Mouse (Mus musculus) macrophage (primary cell): Measurements from ENCODE around the gene Chrdl2. TPM values are rescaled to one million over a fixed set of nuclear protein-coding genes. Genes with fewer than 3 reads are reported as not detected.
A peak's percentile ranks its signal among the peaks of the same experiment; 100 is the strongest.
"Not testable (repeated sequence)": the region's sequence is repeated elsewhere in the genome, so short reads cannot be mapped to it uniquely, and the experiment has no call there.

Experiments used
- H3K27ac ChIP-seq: fragments of 350-480 bp; formaldehyde crosslinking; 2 replicates; pipeline ENCODE4 v1.9.0; 2021
- H3K36me3 ChIP-seq: fragments of 350-480 bp; formaldehyde crosslinking; 2 replicates; pipeline ENCODE4 v1.9.0; 2021; ENCODE audit errors: inconsistent target
- H3K4me3 ChIP-seq: fragments of 350-480 bp; formaldehyde crosslinking; 2 replicates; pipeline ENCODE4 v1.9.0; 2021; ENCODE audit errors: inconsistent target
- H3K79me2 ChIP-seq: fragments of 350-480 bp; formaldehyde crosslinking; 2 replicates; pipeline ENCODE4 v1.9.0; 2021; ENCODE audit errors: inconsistent target
- WGBS: methylation state at CpG from one replicate; pipeline ENCODE4 v1.1.7; 2026; ENCODE audit warnings: inconsistent platforms; ENCODE audit not compliant: missing documents; 5-methylcytosine and 5-hydroxymethylcytosine counted together
- polyA plus RNA-seq: library from polyadenylated mRNA; stranded (reverse); fragments of 250-400 nt; gene quantifications from 3 replicates; pipeline ENCODE4 v1.2.4, GENCODE M21; 2018; ENCODE audit warnings: inconsistent platforms

The Chrdl2 gene
- polyA plus RNA-seq, 1 experiment from 2014 or later, result not detected

GRCm38 (mm10) chr7:100036495-100036894 is 30.5 kb downstream of the Chrdl2 start:
- Histone ChIP-seq H3K79me2 (no peaks in the 10 kb centered on the region), H3K4me3 (no peak overlapping the region), H3K36me3 (no peaks in the 10 kb centered on the region), H3K27ac (no peak overlapping the region)
- 100% methylated on average over 3 of the region's 3 CpGs for WGBS

GRCm38 (mm10) chr7:100042120-100042519 is 36.1 kb downstream of the Chrdl2 start:
- H3K36me3 ChIP-seq, result no peaks in the 10 kb centered on the region
- H3K27ac ChIP-seq, result no peak overlapping the region
- WGBS, result 40% methylated on average over 31 of the region's 31 CpGs
- H3K4me3 ChIP-seq, result no peak overlapping the region
- no peaks in the 10 kb centered on the region for H3K79me2 ChIP-seq

- Histone ChIP-seq H3K27ac (no peak overlapping the region), H3K36me3 (no peaks in the 10 kb centered on the region), H3K4me3 (no peak overlapping the region), H3K79me2 (no peaks in the 10 kb centered on the region)
- 92% methylated on average over 5 of the region's 5 CpGs for WGBS
Observed at GRCm38 (mm10) chr7:100043096-100043495, 37.1 kb downstream of the Chrdl2 start.

- Histone ChIP-seq H3K79me2 (no peaks in the 10 kb centered on the region), H3K36me3 (no peaks in the 10 kb centered on the region), H3K4me3 (no peak overlapping the region), H3K27ac (no peak overlapping the region)
- 72% methylated on average over 4 of the region's 4 CpGs for WGBS
Observed at GRCm38 (mm10) chr7:100043605-100044031, 37.6 kb downstream of the Chrdl2 start.

- no peak overlapping the region for H3K4me3 ChIP-seq
- 90% methylated on average over 2 of the region's 2 CpGs for WGBS
- no peak overlapping the region for H3K27ac ChIP-seq
- H3K79me2 ChIP-seq, result no peaks in the 10 kb centered on the region
- no peaks in the 10 kb centered on the region for H3K36me3 ChIP-seq
Observed at GRCm38 (mm10) chr7:100046486-100046885, 40.5 kb downstream of the Chrdl2 start.

- H3K4me3 ChIP-seq, result no peak overlapping the region
- no peaks in the 10 kb centered on the region for H3K36me3 ChIP-seq
- no peak overlapping the region for H3K27ac ChIP-seq
- whole genome bisulfite sequencing, result 79% methylated on average over 4 of the region's 4 CpGs
- H3K79me2 ChIP-seq, result no peaks in the 10 kb centered on the region
Observed at GRCm38 (mm10) chr7:100051904-100052303, 45.9 kb downstream of the Chrdl2 start.

- H3K27ac ChIP-seq, H3K4me3 ChIP-seq, H3K36me3 ChIP-seq, H3K79me2 ChIP-seq: not testable (repeated sequence)
- 80% methylated on average over 2 of the region's 2 CpGs for WGBS
Observed at GRCm38 (mm10) chr7:100052991-100053390, 47.0 kb downstream of the Chrdl2 start.

- 96% methylated on average over 2 of the region's 2 CpGs for WGBS
Observed at GRCm38 (mm10) chr7:100073959-100074358, 68.0 kb downstream of the Chrdl2 start.

GRCm38 (mm10) chr7:100076296-100076695 is 70.3 kb downstream of the Chrdl2 start:
- Histone ChIP-seq H3K27ac (no peak overlapping the region), H3K79me2 (no peaks in the 10 kb centered on the region), H3K36me3 (no peaks in the 10 kb centered on the region; the same call in 1 of the 2 replicates), H3K4me3 (no peak overlapping the region)
- 96% methylated on average over 4 of the region's 5 CpGs for WGBS

More at GRCm38 (mm10) chr7:100073959-100074358, 68.0 kb downstream of the Chrdl2 start:
- Histone ChIP-seq H3K27ac (no peak overlapping the region), H3K36me3 (no peaks in the 10 kb centered on the region), H3K4me3 (no peak overlapping the region), H3K79me2 (no peaks in the 10 kb centered on the region)

GRCm38 (mm10) chr7:100077071-100077470 is 71.1 kb downstream of the Chrdl2 start:
- no peaks in the 10 kb centered on the region for H3K79me2 ChIP-seq
- H3K36me3 ChIP-seq, result peaks cover under 1% of the 10 kb centered on the region
- H3K4me3 ChIP-seq, result no peak overlapping the region
- no peak overlapping the region for H3K27ac ChIP-seq
- 100% methylated on average over 4 of the region's 4 CpGs for WGBS

GRCm38 (mm10) chr7:100080087-100080781 is 74.3 kb downstream of the Chrdl2 start:
- Histone ChIP-seq H3K27ac (no peak overlapping the region), H3K36me3 (peaks cover 25% of the 10 kb centered on the region), H3K4me3 (no peak overlapping the region), H3K79me2 (no peaks in the 10 kb centered on the region)
- 89% methylated on average over 12 of the region's 12 CpGs for WGBS

- peaks cover 52% of the 10 kb centered on the region for H3K36me3 ChIP-seq
Observed at GRCm38 (mm10) chr7:100082836-100083235, 76.9 kb downstream of the Chrdl2 start.

GRCm38 (mm10) chr7:100083812-100084211 is 77.8 kb downstream of the Chrdl2 start:
- peaks cover 58% of the 10 kb centered on the region for H3K36me3 ChIP-seq
- H3K27ac ChIP-seq, result no peak overlapping the region
- H3K79me2 ChIP-seq, result no peaks in the 10 kb centered on the region
- 85% methylated on average over 6 of the region's 6 CpGs for WGBS
- H3K4me3 ChIP-seq, result no peak overlapping the region

More at GRCm38 (mm10) chr7:100082836-100083235, 76.9 kb downstream of the Chrdl2 start:
- Histone ChIP-seq H3K79me2 (no peaks in the 10 kb centered on the region), H3K4me3 (no peak overlapping the region), H3K27ac (peak overlapping the region; percentile 33)
- 84% methylated on average over 6 of the region's 6 CpGs for WGBS
